Mouse (Mus musculus) kidney, postnatal 0 days (tissue): ENCODE results near the gene Rsph10b. TPM values are rescaled to one million over a fixed set of nuclear protein-coding genes. Genes with fewer than 3 reads are reported as not detected.

Source experiments
- ATAC-seq: fragments of 200-750 bp; cut with Nextera tagmentation; replicated peaks from 2 replicates; pipeline ENCODE4 v1.8.0; 2017; ENCODE audit warnings: low read depth, moderate number of reproducible peaks, moderate TSS enrichment, moderate library complexity; ENCODE audit not compliant: low FRiP score
- DNase-seq: peaks from one replicate; pipeline ENCODE4 v3.0.0-alpha.2; 2016; ENCODE audit warnings: low spot score
- H3K27ac ChIP-seq: fragments of 300-500 bp; sonication (generic); 2 replicates; pipeline ENCODE4 v1.5.1; 2014; ENCODE audit warnings: mild to moderate bottlenecking
- H3K27me3 ChIP-seq: fragments of 300-500 bp; sonication (generic); 2 replicates; pipeline ENCODE4 v1.6.1; 2014; ENCODE audit warnings: low read length, mixed read lengths; ENCODE audit not compliant: insufficient read depth
- H3K36me3 ChIP-seq: fragments of 300-500 bp; sonication (generic); 2 replicates; pipeline ENCODE4 v1.6.1; 2014; ENCODE audit warnings: low read length, mixed read lengths; ENCODE audit not compliant: insufficient read depth
- H3K4me1 ChIP-seq: fragments of 300-500 bp; sonication (generic); replicated peaks from 2 replicates; pipeline ENCODE4 v1.6.1; 2014; ENCODE audit warnings: antibody characterized with exemption, low read length, mixed read lengths; ENCODE audit not compliant: insufficient read depth
- H3K4me2 ChIP-seq: fragments of 300-500 bp; sonication (generic); 2 replicates; pipeline ENCODE4 v1.6.1; 2014; ENCODE audit warnings: mild to moderate bottlenecking, low read length, moderate library complexity, mixed read lengths
- H3K4me3 ChIP-seq: fragments of 300-500 bp; sonication (generic); replicated peaks from 2 replicates; pipeline ENCODE4 v1.5.1; 2014; ENCODE audit warnings: low read depth, low read length
- H3K9ac ChIP-seq: fragments of 300-500 bp; sonication (generic); 2 replicates; pipeline ENCODE4 v1.6.1; 2014; ENCODE audit warnings: low read depth, low read length
- H3K9me3 ChIP-seq: fragments of 300-500 bp; sonication (generic); replicated peaks from 2 replicates; pipeline ENCODE4 v1.6.1; 2016; ENCODE audit warnings: low read length, inconsistent platforms, mixed read lengths
- CTCF ChIP-seq: IDR thresholded peaks from 2 replicates; pipeline ENCODE4 v1.5.1; 2016; ENCODE audit warnings: antibody characterized with exemption, low read depth, mild to moderate bottlenecking, moderate library complexity
- WGBS: fragments of 180-500 bp; shearing (Covaris S2); extraction: QIAGEN DNeasy Blood & Tissue Kit; methylation state at CpG from one replicate; pipeline ENCODE4 v1.1.7; 2014; 5-methylcytosine and 5-hydroxymethylcytosine counted together
- polyA plus RNA-seq: library from polyadenylated mRNA; unstranded; fragments of >200 nt; fragmentation: Nextera tagmentation; extraction: Ambion mirVana; gene quantifications from 2 replicates; pipeline ENCODE4 v1.2.1, GENCODE M21; 2015

Rsph10b gene
- polyA plus RNA-seq, 1 experiment from 2014 or later, result 1.8 TPM

- Histone ChIP-seq H3K9me3 (no peaks in the 10 kb centered on the region), H3K36me3 (peaks cover 28% of the 10 kb centered on the region), H3K27me3 (no peaks in the 10 kb centered on the region), H3K4me3 (no peak overlapping the region), H3K4me1 (no peaks in the 10 kb centered on the region), H3K9ac (no peak overlapping the region), H3K27ac (no peak overlapping the region), H3K4me2 (no peak overlapping the region)
- 87% methylated on average over 6 of the region's 6 CpGs for WGBS
- DNase-seq (no peak), ATAC-seq (no peak)
- no peak for TF ChIP-seq CTCF
These were observed 813 bp upstream of the Rsph10b start for GRCm38 (mm10) chr5:143931863-143932580.

GRCm38 (mm10) chr5:143933414-143933813 lies 579 bp downstream of the Rsph10b start:
- Histone ChIP-seq H3K4me2 (no peak overlapping the region), H3K9me3 (no peaks in the 10 kb centered on the region), H3K27me3 (no peaks in the 10 kb centered on the region), H3K9ac (no peak overlapping the region), H3K4me3 (no peak overlapping the region), H3K27ac (no peak overlapping the region), H3K36me3 (peaks cover 23% of the 10 kb centered on the region), H3K4me1 (no peaks in the 10 kb centered on the region)
- ATAC-seq, result no peak
- DNase-seq, result no peak
- 89% methylated on average over 11 of the region's 11 CpGs for WGBS
- no peak for TF ChIP-seq CTCF

- no peaks in the 10 kb centered on the region for H3K27me3 ChIP-seq
- no peak overlapping the region for H3K4me3 ChIP-seq
- DNase-seq, result no peak
- TF ChIP-seq CTCF, result peak; percentile 40; the same call in 1 of the 2 replicates
- 84% methylated on average over 1 of the region's 1 CpGs for WGBS
- no peaks in the 10 kb centered on the region for H3K9me3 ChIP-seq
- no peak overlapping the region for H3K9ac ChIP-seq
- H3K36me3 ChIP-seq, result peaks cover 18% of the 10 kb centered on the region; the same call in 1 of the 2 replicates
- H3K4me2 ChIP-seq, result no peak overlapping the region
- no peak for ATAC-seq
- H3K27ac ChIP-seq, result no peak overlapping the region
- no peaks in the 10 kb centered on the region for H3K4me1 ChIP-seq
These were observed 1.0 kb downstream of the Rsph10b start for GRCm38 (mm10) chr5:143933875-143934274.

GRCm38 (mm10) chr5:143936156-143936555 lies 3.3 kb downstream of the Rsph10b start:
- Histone ChIP-seq H3K4me3 (no peak overlapping the region), H3K9me3 (no peaks in the 10 kb centered on the region), H3K4me1 (no peaks in the 10 kb centered on the region), H3K4me2 (no peak overlapping the region), H3K36me3 (0 out of 2 replicates have a peak, but pooled peaks cover 9% of the 10 kb centered on the region), H3K9ac (no peak overlapping the region), H3K27ac (no peak overlapping the region), H3K27me3 (no peaks in the 10 kb centered on the region)
- no peak for ATAC-seq
- WGBS, result 88% methylated on average over 9 of the region's 9 CpGs
- DNase-seq, result no peak
- no peak for TF ChIP-seq CTCF

- H3K4me1 ChIP-seq, result no peaks in the 10 kb centered on the region
- ATAC-seq, result no peak
- H3K36me3 ChIP-seq, result no peaks in the 10 kb centered on the region
- H3K9me3 ChIP-seq, result no peaks in the 10 kb centered on the region
- no peak for DNase-seq
- H3K9ac ChIP-seq, result no peak overlapping the region
- H3K4me2 ChIP-seq, result no peak overlapping the region
- TF ChIP-seq CTCF, result no peak
- no peaks in the 10 kb centered on the region for H3K27me3 ChIP-seq
- WGBS, result 18% methylated on average over 10 of the region's 10 CpGs
- H3K4me3 ChIP-seq, result no peak overlapping the region
- H3K27ac ChIP-seq, result no peak overlapping the region
These were observed 8.8 kb downstream of the Rsph10b start for GRCm38 (mm10) chr5:143941588-143941987.

DNA sequence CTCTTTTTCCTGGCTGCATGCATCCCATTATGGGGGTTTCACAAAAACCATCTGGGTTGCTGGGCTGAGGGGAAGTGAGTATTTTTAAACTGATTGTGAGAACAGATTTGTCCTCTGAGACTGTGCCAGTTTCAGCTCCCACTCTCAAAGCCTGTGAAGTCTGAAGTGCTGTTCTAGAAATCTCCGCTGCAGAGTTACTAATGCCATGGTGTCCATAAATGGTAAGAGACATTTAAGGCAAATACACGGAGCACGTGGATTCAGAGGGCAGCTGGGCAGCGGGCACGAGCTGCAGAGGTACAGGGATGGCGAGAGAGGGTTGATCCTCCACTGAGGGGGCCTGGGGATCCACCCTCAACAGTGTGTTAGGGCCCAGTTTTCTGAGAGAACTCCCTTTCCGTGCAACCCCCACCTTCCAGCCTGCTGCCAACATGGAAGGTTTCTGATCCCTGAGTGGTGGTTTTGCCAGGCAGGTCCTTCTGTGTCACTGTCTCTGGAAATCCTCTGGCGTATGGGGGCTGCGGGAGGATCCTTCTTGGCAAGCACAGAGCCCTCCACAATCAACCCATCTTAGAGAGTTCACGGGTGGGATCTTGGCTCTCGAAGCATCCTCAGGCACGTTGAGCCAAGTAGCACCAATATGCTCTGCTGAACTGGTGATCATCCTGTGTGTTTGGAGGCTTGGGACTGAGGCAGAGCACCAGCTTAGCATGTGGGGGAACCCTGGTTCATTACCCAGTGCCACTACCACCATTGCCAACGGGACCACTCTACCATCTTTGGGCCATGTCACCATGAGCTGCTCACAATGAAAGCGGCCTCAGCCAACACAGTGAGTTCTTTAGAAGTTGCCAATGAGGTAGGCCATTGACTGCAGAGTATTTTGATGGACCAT lies 10.6 kb downstream of the Rsph10b start:
- no peak for DNase-seq
- H3K9ac ChIP-seq, result no peak overlapping the region
- H3K36me3 ChIP-seq, result no peaks in the 10 kb centered on the region
- no peak overlapping the region for H3K27ac ChIP-seq
- no peaks in the 10 kb centered on the region for H3K4me1 ChIP-seq
- H3K27me3 ChIP-seq, result no peaks in the 10 kb centered on the region
- no peak overlapping the region for H3K4me3 ChIP-seq
- H3K4me2 ChIP-seq, result no peak overlapping the region
- no peaks in the 10 kb centered on the region for H3K9me3 ChIP-seq
- WGBS, result 85% methylated on average over 14 of the region's 14 CpGs
- no peak for TF ChIP-seq CTCF
- ATAC-seq, result no peak
